Mouse (Mus musculus) layer of hippocampus, adult 11-12 months (tissue): Measurements from ENCODE around the gene Dna2.

Source experiments
- DNase-seq: peaks from one replicate; pipeline ENCODE4 v3.0.0; 2022; ENCODE audit warnings: low spot score

Dna2 gene

GRCm38 (mm10) chr10:62980039-62980954 lies 33.5 kb downstream of the Dna2 start, which contains the start of gene Rufy2:
Gene Rufy2 (plus strand): TSS chr10:62980223.
- peak; percentile 90 for DNase-seq

GRCm38 (mm10) chr10:62984072-62984471 lies 37.2 kb downstream of the Dna2 start:
- no peak for DNase-seq

DNA sequence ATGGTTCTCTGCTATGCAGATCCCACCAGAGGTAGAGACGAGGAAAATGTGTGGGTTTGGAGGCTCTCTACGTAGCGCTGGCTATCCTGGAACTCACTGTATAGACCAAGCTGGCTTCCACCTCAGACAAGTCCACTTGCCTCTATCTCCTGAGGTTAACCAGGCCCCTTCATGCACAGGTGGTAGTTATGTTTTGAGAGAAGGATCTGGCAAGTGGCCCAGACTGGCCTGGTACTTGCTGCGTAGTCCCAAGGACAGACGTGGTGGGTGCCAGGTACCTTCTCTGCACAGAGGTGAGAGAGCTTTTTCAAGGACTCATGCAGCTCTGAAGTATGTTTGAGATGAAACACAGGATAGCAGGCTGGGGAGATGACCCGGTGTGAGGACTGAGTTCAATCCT lies 37.7 kb downstream of the Dna2 start:
- no peak for DNase-seq

DNA sequence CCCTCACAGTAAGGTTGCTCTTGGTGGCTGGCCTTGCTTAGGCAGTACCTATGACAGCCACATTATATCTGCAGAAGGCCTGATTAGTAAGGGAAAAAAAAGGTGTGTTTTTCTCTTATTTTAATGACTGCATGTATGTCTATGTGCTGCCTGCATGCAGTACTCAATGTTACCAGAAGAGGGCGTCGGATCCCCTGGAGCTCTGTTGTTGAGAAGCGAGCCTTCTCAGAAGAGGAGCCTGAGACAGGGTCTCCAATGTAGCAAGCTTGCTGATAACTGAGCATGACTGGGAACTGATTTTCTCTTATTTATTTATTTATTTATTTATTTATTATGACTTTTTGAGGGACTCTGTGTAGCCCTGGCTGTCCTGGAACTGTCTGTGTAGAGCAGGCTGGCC lies 40.5 kb downstream of the Dna2 start:
- no peak for DNase-seq

GRCm38 (mm10) chr10:62990636-62991035 lies 43.8 kb downstream of the Dna2 start:
- DNase-seq, result no peak

- DNase-seq, result no peak
Measured at GRCm38 (mm10) chr10:62993991-62994390, 47.2 kb downstream of the Dna2 start.

DNA sequence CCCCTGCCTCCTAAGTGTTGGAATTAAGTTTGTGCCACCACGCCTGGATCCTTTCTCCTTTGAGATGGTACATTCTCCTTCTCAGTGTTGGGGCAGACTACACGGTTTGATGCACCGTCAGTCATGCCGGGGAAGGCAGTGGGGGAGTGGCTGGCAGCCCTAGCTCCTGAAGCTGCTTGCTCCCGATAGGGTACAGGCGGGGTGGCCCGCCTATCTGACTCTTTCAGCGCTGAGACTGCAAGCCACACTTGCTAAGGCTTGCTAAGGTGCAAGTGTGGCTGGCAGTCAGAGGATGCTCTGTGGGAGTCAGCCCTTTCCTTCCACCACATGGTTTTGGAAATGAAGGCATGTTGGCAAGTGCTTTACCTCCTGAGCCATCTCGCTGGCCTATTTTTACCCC lies 53.8 kb downstream of the Dna2 start:
- no peak for DNase-seq

GRCm38 (mm10) chr10:63003252-63003651 lies 56.4 kb downstream of the Dna2 start:
- no peak for DNase-seq

DNA sequence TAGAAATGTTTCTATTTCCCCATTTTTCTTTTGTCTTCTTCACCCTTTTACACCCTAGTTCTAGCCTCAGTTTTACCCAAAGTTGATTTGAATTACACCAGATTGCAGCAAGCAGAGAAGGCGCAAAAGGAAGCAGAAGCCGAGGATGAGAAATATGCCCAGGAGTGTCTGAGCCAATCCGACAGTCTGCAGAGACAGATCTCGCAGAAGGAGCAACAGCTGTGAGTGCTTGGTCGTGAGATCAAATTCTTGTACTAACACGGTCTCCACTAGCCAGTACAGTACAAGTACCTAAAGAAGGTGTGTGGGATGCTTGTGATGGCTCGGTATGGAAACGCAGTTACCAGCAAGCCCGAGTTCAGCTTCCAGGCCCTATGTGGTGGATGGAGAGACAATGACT lies 57.7 kb downstream of the Dna2 start:
- DNase-seq, result peak; percentile 56

GRCm38 (mm10) chr10:63008193-63008592 lies 61.4 kb downstream of the Dna2 start:
- no peak for DNase-seq

DNA sequence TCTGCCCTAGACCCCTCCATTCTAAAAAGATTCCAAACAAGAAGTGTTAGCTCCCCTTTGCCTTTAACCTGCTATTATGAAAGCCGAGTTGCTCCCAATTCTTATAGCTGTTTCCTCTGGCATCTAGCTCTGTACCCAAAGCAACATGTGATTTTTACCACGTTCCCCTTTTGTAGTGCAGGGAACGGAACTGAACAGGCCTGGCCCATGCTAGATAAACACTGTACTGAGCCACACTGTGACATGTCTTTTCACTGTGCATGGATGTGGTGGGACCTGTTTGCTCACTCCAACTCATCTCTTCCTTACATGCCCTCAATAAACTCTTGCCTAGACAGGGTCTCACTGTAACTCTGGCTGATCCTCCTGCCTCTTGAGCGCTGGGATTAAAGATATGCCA lies 63.4 kb downstream of the Dna2 start:
- no peak for DNase-seq

- no peak for DNase-seq
Measured at GRCm38 (mm10) chr10:63011556-63011955, 64.7 kb downstream of the Dna2 start.

GRCm38 (mm10) chr10:63013476-63013875 lies 66.7 kb downstream of the Dna2 start:
- no peak for DNase-seq

DNA sequence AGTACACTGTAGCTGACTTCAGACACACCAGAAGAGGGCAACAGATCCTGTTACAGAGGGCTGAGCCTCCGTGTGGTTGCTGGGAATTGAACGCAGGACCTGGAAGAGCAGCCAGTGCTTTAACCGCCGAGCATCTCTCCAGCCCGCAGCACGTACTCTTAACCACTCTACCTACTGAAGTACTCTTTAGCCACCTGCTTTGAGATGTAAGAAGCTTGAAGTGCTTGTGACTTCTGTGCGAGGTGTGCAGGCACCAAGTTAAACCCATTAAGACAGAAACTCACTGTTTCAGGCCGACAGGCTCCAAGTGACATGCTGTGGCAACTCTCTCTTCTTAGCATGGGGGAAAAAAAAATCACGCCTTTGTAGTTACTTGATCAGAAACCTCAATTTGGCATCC lies 67.3 kb downstream of the Dna2 start:
- DNase-seq, result no peak

DNA sequence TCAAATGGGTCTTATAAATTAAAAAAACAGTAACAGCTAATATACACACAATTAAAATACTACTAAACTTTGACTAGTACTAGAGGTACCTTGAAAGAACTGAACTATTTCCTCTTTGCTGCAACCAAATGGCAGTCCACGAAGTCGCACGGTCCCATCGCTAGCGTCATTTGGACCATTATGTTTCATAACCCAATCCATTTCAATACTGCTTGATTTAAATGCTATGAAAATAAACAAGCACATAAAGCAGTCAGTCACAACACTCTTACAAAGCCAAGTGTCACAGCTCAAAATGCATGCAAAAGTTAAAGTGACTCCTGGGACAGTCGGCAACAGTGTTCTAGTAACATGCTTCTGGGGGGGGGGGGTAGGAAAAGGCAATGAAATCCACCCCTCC lies 72.5 kb downstream of the Dna2 start:
- no peak for DNase-seq

- DNase-seq, result no peak
Measured at GRCm38 (mm10) chr10:63021702-63022101, 74.9 kb downstream of the Dna2 start.

DNA sequence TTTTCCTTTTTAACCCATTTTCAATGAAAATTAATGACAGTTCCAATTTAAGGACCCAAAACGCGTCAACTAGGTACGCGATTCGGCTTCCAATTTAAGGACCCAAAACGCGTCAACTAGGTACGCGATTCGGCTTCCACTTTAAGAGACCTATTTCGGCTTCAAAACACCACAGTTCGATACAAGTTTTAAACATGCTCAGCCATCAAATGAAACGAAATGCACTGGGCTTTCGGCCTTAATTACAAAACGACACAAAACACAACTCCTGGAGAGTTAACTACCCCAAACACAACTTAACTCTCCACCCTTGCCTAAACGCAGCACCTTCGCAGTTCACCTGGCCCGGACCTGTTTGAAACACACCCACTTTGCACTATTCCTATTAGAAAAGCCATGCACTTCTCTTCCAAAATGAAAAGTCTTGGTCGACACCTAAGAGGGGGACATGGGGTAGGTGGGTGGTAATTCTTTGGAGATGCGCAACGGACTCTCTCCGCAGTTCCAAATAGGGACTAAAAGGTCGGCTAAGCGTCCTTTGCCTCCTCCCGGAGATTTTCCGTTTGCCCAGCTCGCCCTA lies 75.8 kb downstream of the Dna2 start:
- DNase-seq, result no peak

DNA sequence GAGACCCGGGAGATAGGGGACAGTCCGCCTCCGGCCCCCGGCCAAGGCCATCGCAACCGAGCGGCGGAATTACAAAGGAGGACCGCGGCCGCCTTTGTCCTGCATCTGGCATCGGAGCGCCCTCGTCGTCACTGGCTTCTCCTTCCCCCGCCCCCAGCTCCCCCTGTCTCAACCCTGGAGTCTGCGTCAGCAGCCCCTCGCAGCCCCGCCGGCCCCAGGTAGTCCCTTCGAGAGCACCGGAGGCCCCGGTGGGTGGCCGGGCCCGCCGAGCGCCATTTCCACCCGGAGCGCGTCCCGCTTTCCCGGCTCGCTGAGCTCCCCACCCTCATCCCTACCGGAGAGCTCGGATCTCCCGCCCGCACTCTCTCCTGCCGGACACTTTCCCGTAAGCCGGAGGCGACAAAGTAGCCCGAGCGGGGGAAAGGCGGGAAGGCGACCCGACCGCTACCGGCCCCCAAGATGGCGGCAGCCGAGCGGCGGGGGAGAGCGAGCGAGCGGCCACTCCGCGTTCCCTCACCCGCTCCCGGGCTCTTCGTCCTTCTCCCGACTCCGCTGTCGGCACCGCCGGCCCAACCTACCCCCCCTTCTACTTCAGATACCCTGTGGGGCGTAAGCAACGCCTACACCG lies 76.4 kb downstream of the Dna2 start:
- DNase-seq, result peak; percentile 66
